Mouse (Mus musculus) spleen, adult 12 weeks (tissue): ENCODE results near the gene Ier5.

Experiments used
- DNase-seq: peaks from one replicate; pipeline ENCODE4 v3.0.0; 2022; ENCODE audit warnings: low spot score

Gene Ier5

GRCm38 (mm10) chr1:155099280-155099848, at the start of gene Ier5:
Ier5 (minus strand) TSS chr1:155099636.
- DNase-seq, result peak; percentile 95

GRCm38 (mm10) chr1:155147228-155147627, 47.8 kb upstream of the Ier5 start:
- no peak for DNase-seq

- DNase-seq, result peak; percentile 16
Measured at GRCm38 (mm10) chr1:155146572-155146980, 47.1 kb upstream of the Ier5 start, which contains the start of gene Mr1. Mr1 (minus strand) TSS chr1:155146814.

- no peak for DNase-seq
Measured at GRCm38 (mm10) chr1:155145620-155146019, 46.2 kb upstream of the Ier5 start.

- peak; percentile 53 for DNase-seq
Measured at GRCm38 (mm10) chr1:155140076-155140475, 40.6 kb upstream of the Ier5 start.

- DNase-seq, result no peak
Measured at GRCm38 (mm10) chr1:155138795-155139194, 39.4 kb upstream of the Ier5 start.

- no peak for DNase-seq
Measured at GRCm38 (mm10) chr1:155134866-155135265, 35.4 kb upstream of the Ier5 start.

GRCm38 (mm10) chr1:155127429-155127934, 28.0 kb upstream of the Ier5 start:
- no peak for DNase-seq

GRCm38 (mm10) chr1:155126716-155127115, 27.3 kb upstream of the Ier5 start:
- DNase-seq, result no peak

- no peak for DNase-seq
Measured at GRCm38 (mm10) chr1:155124397-155124796, 25.0 kb upstream of the Ier5 start.

- no peak for DNase-seq
Measured at GRCm38 (mm10) chr1:155121977-155122939, 22.8 kb upstream of the Ier5 start.

GRCm38 (mm10) chr1:155119719-155120118, 20.3 kb upstream of the Ier5 start:
- DNase-seq, result no peak

GRCm38 (mm10) chr1:155113946-155114345, 14.5 kb upstream of the Ier5 start:
- DNase-seq, result no peak

GRCm38 (mm10) chr1:155112875-155113274, 13.4 kb upstream of the Ier5 start:
- no peak for DNase-seq

- DNase-seq, result no peak
Measured at GRCm38 (mm10) chr1:155112118-155112517, 12.7 kb upstream of the Ier5 start.

GRCm38 (mm10) chr1:155111491-155111890, 12.1 kb upstream of the Ier5 start:
- DNase-seq, result no peak

GRCm38 (mm10) chr1:155109387-155110350, 10.2 kb upstream of the Ier5 start:
- DNase-seq, result no peak

GRCm38 (mm10) chr1:155108412-155108811, 9.0 kb upstream of the Ier5 start:
- DNase-seq, result no peak

GRCm38 (mm10) chr1:155107843-155108242, 8.4 kb upstream of the Ier5 start:
- DNase-seq, result no peak

- no peak for DNase-seq
Measured at GRCm38 (mm10) chr1:155106310-155106709, 6.9 kb upstream of the Ier5 start.

- DNase-seq, result no peak
Measured at GRCm38 (mm10) chr1:155103991-155104390, 4.6 kb upstream of the Ier5 start.

GRCm38 (mm10) chr1:155102631-155103030, 3.2 kb upstream of the Ier5 start:
- no peak for DNase-seq
